Mouse (Mus musculus): Measurements from ENCODE around the gene Trim17.
"Not testable (repeated sequence)": the region's sequence is repeated elsewhere in the genome, so short reads cannot be mapped to it uniquely, and the experiment has no call there.

Gene Trim17

GRCm38 (mm10) chr11:58947798-58948528 is 6.5 kb upstream of the Trim17 start:
- no peak for DNase-seq (ENCODE audit: low spot score in 2 of 2)

- DNase-seq (ENCODE audit: low spot score in 2 of 2) = peak; percentile 49 to 50
Observed at GRCm38 (mm10) chr11:58948542-58949479, 5.7 kb upstream of the Trim17 start, which contains the start of gene Hist3h2ba. Gene Hist3h2ba (plus strand): TSS chr11:58948920.

DNA sequence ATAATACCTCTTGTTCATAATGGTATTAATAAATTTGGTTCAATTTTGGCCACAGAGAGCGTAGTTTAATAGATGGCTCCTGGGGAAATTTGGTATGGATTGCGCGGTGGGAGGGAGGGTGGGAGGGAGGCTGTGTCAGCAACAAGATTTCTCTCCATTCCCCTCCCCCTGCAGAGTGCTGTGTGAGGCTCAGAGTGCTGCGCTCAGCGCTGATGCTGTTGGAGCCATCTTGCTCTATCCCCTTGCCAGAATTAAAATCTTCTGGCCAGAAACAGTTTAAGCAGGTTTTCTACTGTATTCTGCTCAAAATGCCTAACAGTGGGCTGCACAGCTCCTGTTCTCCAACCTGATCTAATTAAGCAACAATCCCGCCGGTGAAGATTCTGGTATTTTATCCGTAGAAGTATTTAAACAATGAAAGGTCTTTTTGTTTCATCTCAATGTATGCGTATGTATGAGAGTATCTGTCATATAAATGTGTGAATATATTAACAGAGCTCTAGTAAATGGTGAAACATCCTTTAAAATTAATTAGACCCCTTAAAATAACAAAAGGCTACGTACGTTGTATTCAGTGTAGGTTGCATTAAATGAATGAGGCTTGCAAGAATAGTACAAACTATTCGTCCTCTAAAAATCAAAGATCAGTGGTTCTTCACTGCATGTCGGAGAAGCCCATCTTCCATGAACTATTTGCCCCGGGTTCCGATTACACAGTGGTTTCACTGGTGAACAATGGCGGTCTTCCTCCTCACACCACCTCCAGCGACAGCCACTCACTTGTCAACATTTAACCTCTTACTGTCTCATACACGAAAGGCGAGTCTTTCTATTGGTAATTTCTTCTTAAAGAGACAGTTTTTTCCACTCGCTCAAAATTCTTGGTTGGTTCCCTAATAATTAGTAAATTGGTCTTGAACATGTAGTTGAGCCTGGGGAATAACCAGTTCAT is 4.7 kb upstream of the Trim17 start:
- no peak for DNase-seq (ENCODE audit: low spot score in 2 of 2)

- no peak for DNase-seq (ENCODE audit: low spot score in 2 of 2)
Observed at GRCm38 (mm10) chr11:58951210-58951609, 3.3 kb upstream of the Trim17 start.

DNA sequence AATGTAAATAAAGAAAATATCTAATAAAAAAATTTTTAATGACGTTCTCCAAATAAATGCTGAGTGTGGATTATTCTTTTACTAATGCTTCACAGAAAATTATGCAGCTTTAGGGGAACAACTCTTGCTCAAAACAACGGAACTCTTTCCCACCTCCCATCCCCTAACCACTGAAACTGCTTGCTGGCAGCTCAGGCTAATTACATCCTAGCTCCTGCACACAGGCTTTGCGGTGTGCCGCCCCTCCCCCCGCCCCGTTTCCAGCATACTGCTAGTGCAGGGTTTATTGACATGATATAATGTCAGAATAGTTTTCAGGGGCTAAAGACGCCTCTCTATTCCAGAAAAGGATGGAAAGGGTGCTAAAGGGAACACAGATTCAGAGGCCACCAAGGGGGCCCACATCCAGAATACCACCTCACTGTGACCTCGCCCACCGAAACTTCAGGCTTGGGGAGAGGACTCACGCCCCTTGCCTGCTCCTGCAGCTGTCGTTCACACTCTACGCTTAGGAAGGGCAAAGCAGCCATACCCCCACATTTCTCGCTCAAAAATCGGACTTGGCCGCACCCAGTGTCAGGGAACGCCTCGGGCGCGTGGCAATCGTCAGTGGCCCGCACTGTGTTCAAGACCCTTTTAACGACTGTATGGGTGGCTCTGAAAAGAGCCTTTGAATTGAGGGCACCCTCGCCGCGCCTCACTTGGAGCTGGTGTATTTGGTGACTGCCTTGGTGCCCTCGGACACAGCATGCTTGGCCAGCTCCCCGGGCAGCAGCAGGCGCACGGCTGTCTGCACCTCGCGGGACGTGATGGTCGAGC is 925 bp upstream of the Trim17 start:
- no peak for DNase-seq (ENCODE audit: low spot score in 2 of 2)

DNA sequence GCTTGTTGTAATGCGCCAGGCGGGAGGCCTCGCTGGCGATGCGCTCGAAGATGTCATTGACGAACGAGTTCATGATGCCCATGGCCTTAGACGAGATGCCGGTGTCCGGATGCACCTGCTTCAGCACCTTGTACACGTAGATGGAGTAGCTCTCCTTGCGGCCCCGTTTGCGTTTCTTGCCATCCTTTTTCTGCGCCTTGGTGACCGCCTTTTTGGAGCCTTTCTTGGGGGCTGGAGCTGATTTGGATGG is 390 bp upstream of the Trim17 start:
- not testable (repeated sequence) for DNase-seq (ENCODE audit: low spot score in 2 of 2)

GRCm38 (mm10) chr11:58955143-58955867 is 820 bp downstream of the Trim17 start:
- no peak for DNase-seq (ENCODE audit: low spot score in 2 of 2)

- DNase-seq (ENCODE audit: low spot score in 2 of 2) = no peak
Observed at GRCm38 (mm10) chr11:58955868-58956257, 1.4 kb downstream of the Trim17 start.

GRCm38 (mm10) chr11:58957226-58957914 is 2.9 kb downstream of the Trim17 start:
- no peak for DNase-seq (ENCODE audit: low spot score in 2 of 2)

- no peak for DNase-seq (ENCODE audit: low spot score in 2 of 2)
Observed at GRCm38 (mm10) chr11:58958536-58958935, 4.1 kb downstream of the Trim17 start.

DNA sequence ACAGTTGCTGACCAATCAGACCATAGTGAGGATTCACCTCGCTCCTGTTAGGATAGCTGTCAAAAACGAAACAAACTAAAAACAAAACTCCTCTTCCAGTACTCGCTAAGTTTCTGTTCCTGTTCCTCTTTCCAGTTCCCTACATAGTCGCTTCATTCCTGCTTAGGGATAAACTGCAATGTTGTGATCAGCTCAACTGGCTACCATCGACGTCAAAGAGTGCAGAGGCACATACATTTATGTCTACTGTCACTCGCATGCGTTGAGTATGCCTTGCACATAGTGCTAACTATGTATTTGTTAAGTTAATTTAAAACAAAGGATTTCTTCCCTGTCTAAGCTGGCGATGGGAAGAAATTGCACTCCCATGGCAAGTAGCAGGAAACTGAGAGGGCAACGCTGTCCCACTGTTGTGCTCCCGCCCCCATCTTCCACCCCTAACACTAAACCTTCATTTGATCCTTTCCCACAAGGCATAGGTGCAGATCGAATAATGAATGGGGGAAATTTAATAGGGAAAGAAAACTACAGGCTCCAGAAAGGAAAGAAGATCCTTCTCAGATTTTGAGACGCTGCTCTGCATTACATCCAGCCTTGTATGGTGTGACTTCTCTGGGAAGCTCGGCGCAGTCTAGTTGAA is 4.8 kb downstream of the Trim17 start:
- no peak for DNase-seq (ENCODE audit: low spot score in 2 of 2)

DNA sequence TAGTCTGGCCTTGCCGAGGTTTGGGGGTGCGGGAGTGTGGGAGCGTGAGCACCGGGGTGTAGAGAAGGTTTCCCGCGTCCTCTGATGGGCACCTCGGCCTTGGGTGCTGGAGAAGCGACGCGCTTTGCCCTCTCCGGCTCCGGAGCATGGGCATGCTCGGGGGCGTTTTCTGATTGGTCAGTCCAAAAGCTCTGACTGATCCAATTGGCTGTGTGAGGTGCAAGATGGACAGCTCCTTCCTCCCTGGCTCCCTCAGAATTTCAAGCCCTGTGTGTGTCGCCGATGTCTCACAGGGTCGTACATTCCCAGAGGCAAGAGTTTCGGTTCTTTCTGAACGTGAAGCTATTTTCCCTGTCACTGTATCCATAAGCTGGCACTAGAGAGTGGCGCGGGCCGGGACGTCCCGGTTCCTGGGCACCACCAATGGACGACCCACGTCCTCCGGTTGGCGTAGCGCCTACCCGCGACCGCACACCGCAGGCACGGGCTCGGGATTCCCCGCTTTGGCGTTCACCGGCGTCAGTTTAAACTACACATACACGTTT is 5.5 kb downstream of the Trim17 start:
- peak; percentile 84 to 85 for DNase-seq (ENCODE audit: low spot score in 2 of 2)

DNA sequence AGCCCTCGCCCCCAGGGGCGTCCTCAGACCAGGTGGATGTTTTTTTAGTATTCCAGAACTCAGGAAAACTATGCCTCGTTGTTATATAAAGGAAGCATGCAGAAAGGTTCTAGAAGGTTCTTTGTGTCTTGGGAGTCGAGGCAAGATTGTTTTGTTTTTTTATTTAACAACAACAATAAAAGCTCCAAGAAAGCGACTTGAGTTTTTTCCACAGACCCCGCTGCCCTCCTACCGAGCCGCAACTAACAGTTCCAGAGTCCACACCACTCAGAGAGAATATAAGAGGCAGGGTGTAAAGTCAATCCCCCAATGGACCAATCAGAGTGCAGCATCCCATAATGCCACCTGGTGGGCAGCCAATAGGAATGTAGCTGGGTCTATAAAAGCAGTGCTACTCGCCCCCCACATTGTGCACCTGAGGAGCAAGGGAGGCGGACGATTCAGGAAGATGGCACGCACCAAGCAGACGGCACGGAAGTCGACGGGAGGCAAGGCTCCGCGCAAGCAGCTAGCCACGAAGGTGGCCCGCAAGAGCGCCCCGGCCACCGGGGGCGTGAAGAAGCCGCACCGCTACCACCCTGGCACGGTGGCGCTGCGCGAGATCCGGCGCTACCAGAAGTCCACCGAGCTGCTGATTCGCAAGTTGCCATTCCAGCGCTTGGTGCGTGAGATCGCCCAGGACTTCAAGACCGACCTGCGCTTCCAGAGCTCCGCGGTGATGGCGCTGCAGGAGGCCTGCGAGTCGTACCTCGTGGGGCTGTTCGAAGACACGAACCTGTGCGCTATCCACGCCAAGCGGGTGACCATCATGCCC is 7.1 kb downstream of the Trim17 start:
- no peak for DNase-seq (ENCODE audit: low spot score in 2 of 2)

DNA sequence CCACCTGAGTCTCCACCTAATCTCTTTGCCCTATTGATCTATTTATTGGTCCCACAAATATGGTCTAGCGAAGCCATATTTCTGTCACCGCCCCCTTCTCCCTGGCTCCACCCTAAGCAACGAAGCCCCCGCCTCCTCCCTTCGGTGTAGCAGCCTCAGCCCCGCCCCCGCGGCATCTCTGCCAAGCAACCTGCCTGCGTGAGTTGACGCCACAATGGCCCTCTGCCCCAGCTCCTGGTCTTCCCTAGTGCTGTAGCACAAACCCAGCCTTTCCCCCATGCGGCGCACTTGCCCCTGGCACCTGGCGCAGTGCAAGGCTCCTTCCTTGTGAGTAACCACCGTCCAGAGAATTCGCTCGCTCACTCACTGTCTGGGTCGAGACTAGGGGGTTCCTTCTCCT is 9.1 kb downstream of the Trim17 start:
- DNase-seq (ENCODE audit: low spot score in 2 of 2) = no peak

DNA sequence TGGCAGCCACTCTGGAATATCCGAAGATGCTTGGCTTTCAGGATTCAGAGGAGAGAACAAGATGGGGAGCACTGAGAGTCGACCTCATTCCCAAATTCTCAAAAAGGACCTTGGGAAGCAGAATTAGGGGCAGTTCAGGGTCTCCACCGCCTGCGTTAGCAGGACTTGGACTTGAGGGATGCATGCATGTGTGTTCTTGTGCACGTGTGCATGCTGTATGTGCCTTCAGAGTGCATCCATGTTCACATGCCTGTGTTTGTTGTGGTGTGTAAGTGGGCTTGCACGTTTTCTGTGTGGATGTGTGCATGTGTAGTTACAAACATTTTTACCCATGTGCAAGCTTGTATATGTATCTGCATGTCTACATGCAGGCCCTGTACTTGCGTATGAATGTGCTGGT is 9.7 kb downstream of the Trim17 start:
- DNase-seq (ENCODE audit: low spot score in 2 of 2) = no peak

DNA sequence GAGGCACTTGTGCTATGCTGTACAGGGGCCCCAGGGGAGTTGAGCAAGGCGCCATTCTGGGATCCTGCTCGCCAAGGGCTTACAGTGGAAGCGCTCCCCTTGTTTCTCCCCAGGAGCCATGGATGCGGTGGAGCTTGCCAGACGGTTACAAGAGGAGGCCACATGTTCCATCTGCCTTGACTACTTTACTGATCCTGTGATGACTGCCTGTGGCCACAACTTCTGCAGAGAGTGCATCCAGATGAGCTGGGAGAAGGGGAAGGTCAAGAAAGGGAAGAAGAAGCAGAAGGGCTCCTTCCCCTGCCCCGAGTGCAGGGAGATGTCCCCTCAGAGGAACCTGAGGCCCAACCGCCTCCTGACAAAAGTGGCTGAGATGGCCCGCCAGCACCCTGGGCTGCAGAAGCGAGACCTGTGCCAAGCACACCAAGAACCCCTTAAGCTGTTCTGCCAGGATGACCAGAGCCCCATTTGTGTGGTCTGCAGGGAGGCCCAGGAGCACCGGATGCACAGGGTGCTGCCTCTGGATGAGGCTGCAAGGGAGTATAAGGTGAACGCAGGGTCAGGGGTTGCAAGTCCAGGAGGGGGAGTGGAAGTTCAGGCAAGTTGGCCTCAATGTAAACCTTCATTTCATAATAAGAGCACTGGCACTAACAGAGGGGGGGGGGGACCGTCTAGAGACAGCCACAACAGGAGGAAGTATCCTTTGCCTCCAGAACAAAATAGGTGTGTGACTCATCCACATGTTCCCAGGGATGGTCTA is 10.7 kb downstream of the Trim17 start:
- DNase-seq (ENCODE audit: low spot score in 2 of 2) = no peak

DNA sequence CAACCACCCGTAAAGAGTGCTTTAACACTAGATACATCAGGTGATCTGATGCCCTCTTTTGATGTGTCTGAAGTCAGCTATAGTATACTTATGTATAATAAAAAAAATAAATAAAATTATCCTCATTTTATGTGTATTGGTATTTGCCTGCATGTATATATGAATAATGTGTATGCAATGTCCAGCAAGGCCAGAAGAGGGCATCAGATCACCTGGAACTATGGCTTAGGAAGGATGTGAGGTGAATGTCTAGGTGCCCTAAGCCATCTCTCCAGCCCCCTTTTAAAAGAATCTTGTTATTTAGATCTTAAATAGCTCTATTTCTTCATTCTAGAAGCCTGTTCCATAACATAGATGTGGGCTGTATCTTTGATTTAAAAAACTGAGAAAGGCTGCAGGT is 12.9 kb downstream of the Trim17 start:
- peak in 1 of 2 experiments; percentile 61 for DNase-seq (ENCODE audit: low spot score in 2 of 2)

Data from natural killer cell, adult 2 months (primary cell).